Mouse (Mus musculus) embryonic facial prominence, embryonic 14.5 days (tissue): Measurements from ENCODE around the gene Rgs8. TPM values are rescaled to one million over a fixed set of nuclear protein-coding genes. Genes with fewer than 3 reads are reported as not detected.

Experiments used
- ATAC-seq: fragments of 200-750 bp; cut with Nextera tagmentation; 2 replicates; pipeline ENCODE4 v1.8.0; 2017; ENCODE audit warnings: low read depth, moderate number of reproducible peaks, moderate TSS enrichment
- DNase-seq: peaks from one replicate; pipeline ENCODE4 v3.0.0-alpha.2; 2015; ENCODE audit warnings: low spot score
- H3K27ac ChIP-seq: fragments of 300-500 bp; sonication (generic); replicated peaks from 2 replicates; pipeline ENCODE4 v1.5.1; 2014; ENCODE audit warnings: low read depth, mild to moderate bottlenecking, low read length, moderate library complexity
- H3K27me3 ChIP-seq: fragments of 300-500 bp; sonication (generic); replicated peaks from 2 replicates; pipeline ENCODE4 v1.6.1; 2014; ENCODE audit warnings: low read length; ENCODE audit not compliant: control insufficient read depth, insufficient read depth
- H3K36me3 ChIP-seq: fragments of 300-500 bp; sonication (generic); 2 replicates; pipeline ENCODE4 v1.6.1; 2014; ENCODE audit warnings: low read length, mixed read lengths; ENCODE audit not compliant: control insufficient read depth, insufficient read depth
- H3K4me1 ChIP-seq: fragments of 300-500 bp; sonication (generic); 2 replicates; pipeline ENCODE4 v1.6.1; 2014; ENCODE audit warnings: antibody characterized with exemption, low read length; ENCODE audit not compliant: control insufficient read depth, insufficient read depth
- H3K4me2 ChIP-seq: fragments of 300-500 bp; sonication (generic); 2 replicates; pipeline ENCODE4 v1.6.1; 2014; ENCODE audit warnings: low read depth, mild to moderate bottlenecking, low read length, moderate library complexity, mixed read lengths
- H3K4me3 ChIP-seq: fragments of 300-500 bp; sonication (generic); 2 replicates; pipeline ENCODE4 v1.5.1; 2014; ENCODE audit warnings: low read depth, mild to moderate bottlenecking, low read length
- H3K9ac ChIP-seq: fragments of 300-500 bp; sonication (generic); 2 replicates; pipeline ENCODE4 v1.6.1; 2014; ENCODE audit warnings: low read depth, mild to moderate bottlenecking, low read length, moderate library complexity, mixed read lengths
- H3K9me3 ChIP-seq: fragments of 300-500 bp; sonication (generic); 2 replicates; pipeline ENCODE4 v1.6.1; 2016; ENCODE audit warnings: low read length; ENCODE audit not compliant: control insufficient read depth
- WGBS: fragments of 180-500 bp; shearing (Covaris S2); extraction: QIAGEN DNeasy Blood & Tissue Kit; methylation state at CpG from one replicate; pipeline ENCODE4 v1.1.7; 2014; 5-methylcytosine and 5-hydroxymethylcytosine counted together
- polyA plus RNA-seq: library from polyadenylated mRNA; unstranded; fragments of >200 nt; fragmentation: Nextera tagmentation; extraction: Ambion mirVana; gene quantifications from 2 replicates; pipeline ENCODE4 v1.2.1, GENCODE M21; 2014

The Rgs8 gene
- polyA plus RNA-seq, 1 experiment from 2014 or later, result 1.4 TPM

DNA sequence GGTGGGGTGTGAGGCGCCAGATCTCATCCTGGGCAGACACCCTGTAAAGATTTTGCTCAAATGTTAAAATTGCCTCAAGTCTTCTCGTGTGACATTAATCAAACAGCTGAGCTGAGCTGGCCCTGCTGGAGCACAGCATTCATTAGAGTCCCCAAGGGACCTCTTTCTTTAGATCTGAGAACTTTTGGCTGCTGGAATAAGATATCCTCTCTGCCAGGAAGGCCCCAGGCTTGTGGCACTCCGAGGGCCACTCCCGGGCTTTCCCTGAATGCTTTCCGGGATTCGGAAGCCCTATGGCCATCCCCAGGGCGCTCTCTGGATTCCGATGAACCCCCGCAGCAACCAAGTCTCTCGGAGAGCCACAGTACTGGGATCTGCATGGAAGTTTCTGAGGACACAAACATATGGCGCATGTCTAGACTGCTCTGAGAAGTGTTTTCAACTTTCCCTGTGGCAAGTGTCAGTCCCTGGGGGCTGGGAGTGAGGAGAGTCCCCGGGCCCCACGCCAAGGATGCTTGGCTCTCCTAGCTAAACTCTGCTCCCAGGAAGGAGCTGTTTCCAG is 10.8 kb upstream of the Rgs8 start:
- Histone ChIP-seq H3K27ac (peak overlapping the region; percentile 73), H3K36me3 (no peaks in the 10 kb centered on the region), H3K27me3 (no peaks in the 10 kb centered on the region), H3K9me3 (no peaks in the 10 kb centered on the region), H3K4me1 (peaks cover 13% of the 10 kb centered on the region), H3K4me3 (peak overlapping the region; percentile 20; the same call in 1 of the 2 replicates), H3K4me2 (peak overlapping the region; percentile 55), H3K9ac (peak overlapping the region; percentile 28)
- peak; percentile 90 for DNase-seq
- ATAC-seq, result peak; percentile 80
- 5% methylated on average over 13 of the region's 13 CpGs for WGBS

DNA sequence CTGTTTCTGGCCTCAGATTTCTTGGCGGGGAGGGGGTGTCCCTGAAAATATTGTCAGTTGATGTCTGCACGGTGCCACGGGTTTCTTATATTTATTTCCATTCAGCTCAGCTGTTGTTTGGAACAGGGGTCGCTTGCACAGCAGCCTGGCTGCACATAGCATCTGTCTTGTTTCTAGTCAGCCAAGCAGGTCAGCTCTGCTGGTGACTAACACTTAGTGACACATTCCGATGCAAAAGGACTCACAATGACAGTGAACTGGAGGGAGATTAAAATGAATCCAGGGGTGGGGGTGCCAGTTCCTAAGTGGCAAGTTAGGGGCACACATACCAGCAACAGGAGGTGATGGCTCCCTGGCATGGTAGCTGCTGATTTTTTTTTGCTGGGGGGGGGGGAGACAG is 849 bp downstream of the Rgs8 start:
- peak overlapping the region; percentile 38 for H3K9ac ChIP-seq
- H3K27me3 ChIP-seq, result peaks cover 11% of the 10 kb centered on the region; the same call in 1 of the 2 replicates
- H3K4me3 ChIP-seq, result peak overlapping the region; percentile 31; the same call in 1 of the 2 replicates
- H3K9me3 ChIP-seq, result no peaks in the 10 kb centered on the region
- peak overlapping the region; percentile 56 for H3K4me2 ChIP-seq
- peak; percentile 56; the same call in 1 of the 2 replicates for ATAC-seq
- peaks cover 11% of the 10 kb centered on the region for H3K4me1 ChIP-seq
- 7% methylated on average over 5 of the region's 5 CpGs for WGBS
- no peaks in the 10 kb centered on the region for H3K36me3 ChIP-seq
- peak; percentile 55 for DNase-seq
- H3K27ac ChIP-seq, result 0 out of 2 replicates have a peak overlapping the region, but pooled peaks have one; percentile 11

DNA sequence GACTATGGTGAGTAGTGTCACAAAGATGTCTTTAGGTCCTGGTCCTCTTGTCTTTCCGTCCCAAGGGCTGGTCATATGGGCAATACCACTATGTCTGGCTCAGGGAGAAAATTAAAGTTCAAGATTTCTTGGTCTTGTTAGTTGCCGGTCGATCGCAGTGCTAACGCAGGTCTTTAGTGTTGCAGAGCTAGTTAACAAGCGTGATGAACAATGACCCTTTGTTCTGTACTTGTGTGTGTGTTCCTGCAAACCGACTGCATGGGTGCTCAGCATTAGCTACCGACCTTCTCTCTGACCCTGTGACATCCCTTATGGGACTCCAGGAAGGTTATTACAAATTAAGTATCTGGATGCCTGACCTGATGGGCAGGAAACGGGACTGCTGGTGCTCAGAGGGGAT is 6.8 kb downstream of the Rgs8 start:
- DNase-seq (no peak), ATAC-seq (no peak)
- Histone ChIP-seq H3K9ac (no peak overlapping the region), H3K4me1 (peaks cover 6% of the 10 kb centered on the region; the same call in 1 of the 2 replicates), H3K4me2 (no peak overlapping the region), H3K9me3 (no peaks in the 10 kb centered on the region), H3K27me3 (peaks cover 15% of the 10 kb centered on the region), H3K36me3 (no peaks in the 10 kb centered on the region), H3K4me3 (no peak overlapping the region), H3K27ac (no peak overlapping the region)
- 38% methylated on average over 9 of the region's 9 CpGs for WGBS

DNA sequence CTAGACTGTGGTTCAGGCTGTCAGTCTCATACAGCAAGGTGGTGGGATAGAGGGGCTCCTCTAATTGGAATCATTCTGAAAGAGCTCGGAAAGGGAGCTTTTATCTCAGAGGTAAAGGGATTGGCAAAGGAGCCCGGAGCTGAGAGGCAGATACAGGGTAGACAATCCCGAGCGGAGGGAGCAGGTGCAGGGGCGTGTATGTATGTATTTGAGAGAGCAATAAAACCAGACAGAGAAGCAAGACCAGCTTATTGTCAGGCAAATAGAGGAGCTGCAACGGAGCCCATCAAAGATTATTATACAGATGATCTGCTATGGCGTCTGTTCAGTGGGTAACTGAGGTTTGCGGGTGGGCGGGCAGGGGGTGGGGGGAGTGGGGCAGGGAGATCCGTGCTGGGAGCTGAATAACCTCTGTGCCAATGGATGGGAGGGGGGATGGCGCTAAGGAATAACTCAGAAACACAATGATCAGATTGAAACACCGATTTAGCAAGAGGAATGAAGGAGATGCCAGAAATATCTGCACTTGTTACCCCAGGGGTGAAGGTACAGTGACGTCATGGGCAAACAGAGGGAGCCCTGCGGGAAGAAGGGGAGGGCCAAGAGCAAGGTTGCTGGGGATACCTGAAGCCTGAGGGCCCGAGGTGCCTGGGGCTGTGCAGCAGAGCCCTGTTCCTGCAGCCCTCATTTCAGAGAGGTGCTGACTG is 8.3 kb downstream of the Rgs8 start:
- H3K27me3 ChIP-seq, result peaks cover 15% of the 10 kb centered on the region
- DNase-seq (no peak), ATAC-seq (no peak)
- no peak overlapping the region for H3K4me3 ChIP-seq
- no peak overlapping the region for H3K27ac ChIP-seq
- no peak overlapping the region for H3K9ac ChIP-seq
- peaks cover 18% of the 10 kb centered on the region for H3K4me1 ChIP-seq
- H3K4me2 ChIP-seq, result no peak overlapping the region
- H3K9me3 ChIP-seq, result no peaks in the 10 kb centered on the region
- 37% methylated on average over 15 of the region's 15 CpGs for WGBS
- no peaks in the 10 kb centered on the region for H3K36me3 ChIP-seq

DNA sequence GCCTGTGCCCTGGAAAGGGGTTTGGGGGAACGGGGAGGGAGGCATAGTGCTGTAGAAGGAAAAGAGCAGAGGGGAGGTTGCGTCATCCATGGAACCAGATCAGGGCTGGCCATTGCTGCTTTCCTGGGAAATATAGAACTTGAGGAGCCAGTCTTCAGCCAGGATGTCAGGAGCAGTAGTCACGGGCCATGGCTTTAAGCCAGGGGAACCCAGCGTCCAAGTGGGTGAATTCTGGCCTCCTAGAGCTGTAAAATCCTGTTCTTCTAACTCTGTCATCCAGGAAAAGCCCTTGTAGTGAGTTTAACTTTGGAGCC is 8.8 kb downstream of the Rgs8 start:
- Histone ChIP-seq H3K4me3 (no peak overlapping the region), H3K27ac (no peak overlapping the region), H3K9ac (no peak overlapping the region), H3K4me2 (no peak overlapping the region), H3K36me3 (no peaks in the 10 kb centered on the region), H3K27me3 (peaks cover 15% of the 10 kb centered on the region), H3K4me1 (peaks cover 22% of the 10 kb centered on the region), H3K9me3 (no peaks in the 10 kb centered on the region)
- no peak for ATAC-seq
- WGBS, result 53% methylated on average over 4 of the region's 4 CpGs
- no peak for DNase-seq

DNA sequence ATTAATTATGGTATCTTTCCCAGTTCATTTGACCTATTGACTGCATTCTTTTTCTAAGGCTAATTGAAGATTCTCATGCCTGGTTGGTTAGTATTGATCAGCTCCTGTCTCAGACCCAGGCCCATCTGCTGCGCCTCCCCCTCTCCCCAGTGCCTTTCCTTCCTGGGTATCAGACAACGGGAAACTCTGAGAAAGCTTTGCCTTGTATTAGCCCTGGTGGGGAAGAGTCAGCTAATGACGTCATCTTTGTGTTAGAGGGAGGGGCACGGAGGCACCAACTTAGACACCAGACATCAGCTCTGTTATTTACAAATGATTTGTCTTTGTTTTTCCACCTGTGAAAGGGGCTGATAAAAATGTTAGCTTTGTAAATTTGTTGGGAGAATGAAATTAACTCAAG is 9.5 kb downstream of the Rgs8 start:
- DNase-seq (no peak), ATAC-seq (no peak)
- Histone ChIP-seq H3K36me3 (no peaks in the 10 kb centered on the region), H3K27ac (no peak overlapping the region), H3K4me1 (peaks cover 22% of the 10 kb centered on the region), H3K4me2 (no peak overlapping the region), H3K9ac (no peak overlapping the region), H3K4me3 (no peak overlapping the region), H3K27me3 (peaks cover 15% of the 10 kb centered on the region), H3K9me3 (no peaks in the 10 kb centered on the region)
- WGBS, result 34% methylated on average over 4 of the region's 4 CpGs

DNA sequence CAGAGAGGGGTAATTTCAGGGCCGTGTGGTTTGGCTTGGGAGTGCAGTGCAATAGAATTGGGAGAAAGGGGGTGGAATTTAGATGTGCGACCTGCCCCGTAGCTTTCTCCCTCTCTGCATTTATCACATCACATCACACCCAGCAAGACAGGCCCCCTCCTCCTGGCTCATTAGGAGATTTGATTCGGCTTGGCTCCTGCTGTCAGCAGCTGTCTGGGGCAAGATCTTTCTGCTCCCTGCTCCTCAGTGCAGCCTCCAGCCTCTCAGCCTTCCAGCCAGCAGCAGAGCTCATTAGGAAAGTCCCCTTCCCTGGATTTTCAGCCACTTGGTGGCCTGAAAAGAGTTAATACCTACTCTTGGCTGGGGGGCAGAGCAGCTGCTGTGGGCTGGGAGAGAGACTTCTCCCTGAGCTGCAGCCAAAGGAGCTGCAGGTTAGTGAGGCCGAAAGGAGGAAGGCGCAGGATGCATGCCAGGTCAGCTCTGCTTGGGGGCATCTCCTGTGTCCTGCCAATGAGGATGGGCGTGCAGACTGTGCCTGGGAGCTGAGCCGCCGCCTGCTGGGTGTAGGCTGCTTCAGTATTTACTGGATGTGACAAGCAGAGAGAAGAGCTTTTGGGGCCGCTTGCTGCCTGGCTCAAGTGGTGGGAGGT is 12.4 kb downstream of the Rgs8 start:
- H3K4me3 ChIP-seq, result no peak overlapping the region
- DNase-seq, result peak; percentile 83
- WGBS, result 8% methylated on average over 9 of the region's 10 CpGs

DNA sequence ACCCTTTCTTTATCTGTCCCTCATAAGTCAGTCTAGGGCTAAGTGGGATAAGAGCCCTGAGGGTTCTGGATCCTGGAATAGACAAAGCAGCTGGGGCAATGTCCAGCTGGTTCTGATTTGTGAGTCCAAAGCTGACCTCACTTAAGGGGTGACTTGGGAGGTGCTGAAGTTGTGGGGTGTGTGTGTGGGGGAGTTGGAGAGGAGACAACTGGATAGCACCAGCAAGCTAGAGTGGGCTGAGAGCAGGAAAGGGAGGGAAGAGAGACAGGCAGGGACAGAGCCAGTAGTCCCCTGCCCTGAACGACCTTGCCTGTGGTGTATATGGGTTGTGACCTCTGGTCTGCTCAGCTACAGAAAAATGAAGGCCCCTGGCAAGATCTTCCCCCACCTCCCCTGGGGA is 13.4 kb downstream of the Rgs8 start:
- Histone ChIP-seq H3K27ac (no peak overlapping the region), H3K9ac (no peak overlapping the region), H3K36me3 (no peaks in the 10 kb centered on the region), H3K9me3 (no peaks in the 10 kb centered on the region), H3K4me2 (no peak overlapping the region), H3K4me1 (peaks cover 27% of the 10 kb centered on the region), H3K4me3 (no peak overlapping the region), H3K27me3 (peaks cover 10% of the 10 kb centered on the region; the same call in 1 of the 2 replicates)
- WGBS, result 0% methylated on average over 1 of the region's 1 CpGs
- DNase-seq (no peak), ATAC-seq (no peak)

More for the DNA sequence above, 12.4 kb downstream of the Rgs8 start:
- H3K4me1 ChIP-seq, result peaks cover 27% of the 10 kb centered on the region
- no peak overlapping the region; the same call in 1 of the 2 replicates for H3K27ac ChIP-seq
- no peaks in the 10 kb centered on the region for H3K9me3 ChIP-seq
- peaks cover 15% of the 10 kb centered on the region; the same call in 1 of the 2 replicates for H3K27me3 ChIP-seq
- peak overlapping the region; percentile 37; the same call in 1 of the 2 replicates for H3K4me2 ChIP-seq
- H3K9ac ChIP-seq, result 0 out of 2 replicates have a peak overlapping the region, but pooled peaks have one; percentile 19
- peak; percentile 89 for ATAC-seq
- no peaks in the 10 kb centered on the region for H3K36me3 ChIP-seq
